Mouse (Mus musculus) cerebellum, adult 11-12 months (tissue): ENCODE measurements at regions not wholly inside any gene's neighbourhood (a gene's known extent, or its start where the extent isn't known, plus 50 kb on each side); places are given as distances from the start of the nearest gene placed in this dataset.

ENCODE experiments used
- DNase-seq: peaks from one replicate; pipeline ENCODE4 v3.0.0; 2022

GRCm38 (mm10) chr6:135433753-135434152, 71.4 kb downstream of the Emp1 start:
- DNase-seq = no peak

DNA sequence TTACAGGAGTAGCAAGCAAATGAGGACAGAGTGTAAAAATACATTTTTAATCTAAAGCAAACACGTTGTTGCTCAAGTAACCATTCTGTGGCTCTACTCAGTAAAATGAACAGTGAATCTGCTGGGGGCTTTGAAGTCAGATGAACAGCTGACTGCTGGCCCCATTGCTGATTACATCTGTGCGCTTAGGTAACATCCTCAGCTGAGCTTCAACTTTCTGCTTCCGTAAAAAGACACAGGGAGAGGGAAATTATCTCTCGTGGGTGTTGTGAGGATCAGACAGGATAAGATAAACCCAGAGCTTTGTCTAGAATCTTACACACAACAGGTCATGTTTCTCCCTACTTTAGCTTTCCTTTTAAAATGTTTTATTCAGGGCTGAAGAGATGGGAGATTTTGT, 74.0 kb downstream of the Emp1 start:
- no peak for DNase-seq

- no peak for DNase-seq
Observed at GRCm38 (mm10) chr6:135438271-135438670, 75.9 kb downstream of the Emp1 start.

GRCm38 (mm10) chr6:135441126-135441871, 79.0 kb downstream of the Emp1 start:
- no peak for DNase-seq

- DNase-seq = peak; percentile 72
Observed at GRCm38 (mm10) chr6:135444661-135445060, 82.3 kb downstream of the Emp1 start.

DNA sequence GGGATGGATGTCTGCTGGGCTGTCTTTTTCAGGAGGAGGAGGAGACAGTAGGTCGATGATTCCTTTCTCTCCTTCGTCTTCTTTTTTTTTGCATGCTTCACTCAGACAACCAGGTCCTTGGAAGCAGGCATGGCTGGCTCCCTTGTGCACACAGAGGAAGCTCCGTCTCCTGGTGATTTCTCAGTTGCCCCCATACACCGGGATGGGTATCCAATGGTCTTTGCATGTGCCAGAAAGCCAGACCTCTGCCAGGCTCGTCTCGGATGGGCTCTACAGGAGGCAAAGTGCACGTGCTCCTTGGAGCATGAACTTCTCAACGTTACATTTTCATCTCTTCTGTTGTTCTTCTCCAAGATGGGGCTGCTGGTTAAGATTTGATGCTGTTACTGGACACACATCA, 82.7 kb downstream of the Emp1 start:
- no peak for DNase-seq

GRCm38 (mm10) chr6:135447801-135448200, 85.5 kb downstream of the Emp1 start:
- DNase-seq = no peak

GRCm38 (mm10) chr6:135449228-135449627, 86.9 kb downstream of the Emp1 start:
- no peak for DNase-seq

- no peak for DNase-seq
Observed at GRCm38 (mm10) chr6:135450573-135450972, 88.2 kb downstream of the Emp1 start.

DNA sequence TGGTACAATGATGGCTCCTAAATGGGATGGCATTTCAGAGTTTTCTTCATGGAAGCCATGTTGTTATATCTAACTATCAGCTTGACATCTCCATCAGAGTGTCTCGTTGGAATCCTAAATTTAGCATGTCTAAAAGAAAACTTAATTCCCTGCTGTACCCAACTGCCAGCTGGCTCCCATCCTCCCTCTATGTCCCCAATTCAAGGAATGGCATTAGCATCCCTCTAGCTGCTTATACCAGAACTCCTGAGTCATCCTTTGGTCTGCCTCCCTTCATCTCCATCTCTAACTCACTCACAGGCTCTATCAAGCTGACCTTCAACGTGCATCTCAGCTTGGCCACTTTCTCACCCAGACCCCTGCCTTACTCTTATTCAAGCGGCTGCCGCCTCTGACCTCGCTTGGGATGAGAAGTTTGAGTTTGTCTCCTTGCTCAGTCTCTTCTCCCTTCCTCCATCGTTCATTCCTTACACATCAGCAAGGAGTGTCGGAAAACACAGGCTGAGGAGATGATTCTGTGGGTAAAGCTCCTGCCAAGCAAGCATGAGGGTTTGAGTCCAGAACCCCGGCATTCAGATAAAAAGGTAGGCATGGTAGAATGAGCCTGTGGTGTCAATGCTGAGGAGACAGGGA, 88.9 kb downstream of the Emp1 start:
- no peak for DNase-seq

GRCm38 (mm10) chr6:135453041-135453440, 90.7 kb downstream of the Emp1 start:
- no peak for DNase-seq

DNA sequence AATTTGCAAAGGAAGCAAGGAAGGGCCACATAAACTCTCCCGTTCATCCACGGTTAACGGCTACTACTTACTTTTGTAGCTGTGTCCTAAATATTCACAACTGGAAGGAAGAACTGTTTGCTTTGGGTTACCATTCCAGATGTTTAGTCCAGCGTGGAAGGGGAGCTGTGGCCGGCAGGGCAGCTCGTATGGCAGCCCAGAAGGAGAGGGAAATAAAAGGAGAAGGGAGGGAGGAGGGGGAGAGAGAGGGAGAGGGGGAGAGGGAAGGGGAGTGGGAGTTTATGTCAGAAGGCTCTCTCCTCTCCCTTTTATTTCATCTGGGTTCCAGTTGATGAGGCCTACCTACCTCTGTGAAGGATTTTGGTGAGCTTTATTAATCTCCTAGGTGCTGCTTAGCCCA, 110.2 kb downstream of the Emp1 start:
- no peak for DNase-seq

- DNase-seq = no peak
Observed at GRCm38 (mm10) chr6:135473146-135473545, 110.8 kb downstream of the Emp1 start.

GRCm38 (mm10) chr6:135488795-135489194, 126.5 kb downstream of the Emp1 start:
- DNase-seq = no peak

GRCm38 (mm10) chr6:135493983-135494382, 131.6 kb downstream of the Emp1 start:
- DNase-seq = no peak

- no peak for DNase-seq
Observed at GRCm38 (mm10) chr6:135495841-135496240, 133.5 kb downstream of the Emp1 start.

DNA sequence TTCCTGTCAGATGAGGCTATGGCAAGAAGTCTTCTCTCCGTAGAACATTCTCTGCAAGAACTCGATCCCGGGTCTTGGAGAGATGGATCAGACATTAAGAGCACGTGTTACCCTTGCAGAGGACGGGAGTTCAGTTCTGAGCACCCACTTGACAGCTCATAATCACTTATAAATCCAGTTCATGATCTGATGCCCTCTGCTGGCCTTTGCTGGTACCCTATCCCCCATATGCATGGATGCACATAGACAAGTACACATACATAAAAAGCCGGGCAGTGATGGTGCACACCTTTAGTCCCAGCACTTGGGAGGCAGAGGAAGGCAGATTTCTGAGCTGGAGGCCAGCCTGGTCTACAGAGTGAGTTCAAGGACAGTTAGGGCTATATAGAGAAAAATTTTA, 136.2 kb downstream of the Emp1 start:
- no peak for DNase-seq

DNA sequence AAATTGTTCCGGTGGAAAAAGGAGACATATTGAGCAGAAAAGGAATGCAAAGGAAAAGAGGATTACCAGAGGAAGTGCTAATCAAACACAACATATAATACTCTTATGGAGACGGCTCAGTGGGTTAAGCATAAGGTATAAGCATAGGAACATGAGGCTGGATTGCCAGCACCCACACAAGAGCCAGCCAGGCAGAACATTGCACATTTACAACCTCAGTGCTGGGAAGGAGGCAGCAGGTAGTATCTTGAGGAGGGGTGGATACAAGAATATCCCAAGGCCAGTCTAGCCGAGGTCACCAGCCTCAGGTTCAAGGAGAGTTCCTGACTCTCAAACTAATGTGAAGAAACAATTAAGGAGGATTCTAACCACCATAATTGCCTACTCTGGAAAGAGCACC, 138.0 kb downstream of the Emp1 start:
- no peak for DNase-seq

- DNase-seq = no peak
Observed at GRCm38 (mm10) chr6:135501791-135502190, 139.4 kb downstream of the Emp1 start.

GRCm38 (mm10) chr6:135502405-135502804, 140.1 kb downstream of the Emp1 start:
- no peak for DNase-seq

GRCm38 (mm10) chr6:135518710-135519437, 156.5 kb downstream of the Emp1 start:
- DNase-seq = no peak

DNA sequence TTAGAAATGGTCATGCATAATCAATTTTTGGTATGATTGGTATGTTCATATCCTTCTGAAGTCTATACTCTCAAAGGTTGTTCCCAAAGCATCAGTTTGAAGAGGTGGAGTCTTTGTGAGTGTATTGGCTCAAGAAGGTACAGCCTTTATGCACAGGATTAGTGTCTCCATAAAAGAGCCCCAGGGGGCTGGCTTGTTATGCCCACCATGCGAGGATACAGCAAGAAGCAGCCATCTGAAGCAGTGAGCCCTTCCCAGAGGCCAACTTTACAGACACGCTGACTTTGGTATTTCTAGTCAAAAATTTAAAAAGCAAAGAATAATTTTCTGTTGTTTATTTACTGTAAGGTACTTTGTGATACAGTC, 157.1 kb downstream of the Emp1 start:
- DNase-seq = no peak

DNA sequence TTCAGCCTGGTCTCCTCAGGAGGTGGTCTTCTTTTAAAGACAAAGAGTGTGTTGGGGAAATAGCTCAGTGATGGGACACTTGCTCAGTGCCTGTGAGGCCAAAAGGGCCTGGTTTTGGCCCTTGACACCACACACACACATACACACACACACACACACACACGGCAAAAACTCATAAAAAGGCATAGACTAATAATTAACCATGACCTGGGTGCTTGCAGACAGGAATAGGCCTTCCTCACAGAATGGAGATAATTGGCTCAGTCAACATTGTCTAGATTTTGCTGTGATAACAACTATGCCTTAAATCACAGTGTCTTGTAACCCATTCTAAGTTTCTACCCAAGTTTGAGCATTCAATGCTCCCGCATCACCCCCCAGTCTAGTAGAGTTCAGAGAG, 158.5 kb downstream of the Emp1 start:
- no peak for DNase-seq

DNA sequence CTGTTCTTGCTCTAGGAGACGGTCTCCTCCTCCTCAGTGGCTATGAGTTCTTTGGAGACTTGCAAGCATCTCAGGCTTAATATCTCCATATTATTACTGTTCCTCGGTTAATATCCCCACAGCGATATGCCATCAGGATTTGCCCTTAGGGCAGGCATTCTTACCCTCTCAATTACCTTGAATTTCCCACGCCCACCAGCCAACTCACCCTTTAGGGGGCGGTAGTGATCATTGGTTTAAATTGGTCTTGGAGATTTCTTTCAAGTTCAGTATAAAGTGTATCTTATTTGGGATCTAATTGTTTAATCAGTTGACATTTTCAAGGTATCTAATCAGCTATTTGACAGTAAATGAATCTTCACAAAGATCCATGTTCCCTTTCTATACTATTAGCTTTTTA, 162.5 kb downstream of the Emp1 start:
- DNase-seq = no peak
